Mouse (Mus musculus): ENCODE measurements around the gene Senp7.
"Not testable (repeated sequence)": the region's sequence is repeated elsewhere in the genome, so short reads cannot be mapped to it uniquely, and the experiment has no call there.

Senp7 gene

GRCm38 (mm10) chr16:56048038-56048437, at the start of gene Senp7:
Gene Senp7, plus strand, starts transcription at chr16:56048338.
- DNase-seq (ENCODE audit: low read depth, low spot score) = not testable (repeated sequence)

GRCm38 (mm10) chr16:56006798-56007197, 41.3 kb upstream of the Senp7 start:
- no peak for DNase-seq (ENCODE audit: low read depth, low spot score)

- DNase-seq (ENCODE audit: low read depth, low spot score) = no peak
Measured at GRCm38 (mm10) chr16:56008862-56009261, 39.3 kb upstream of the Senp7 start.

GRCm38 (mm10) chr16:56012789-56013743, 35.1 kb upstream of the Senp7 start:
- DNase-seq (ENCODE audit: low read depth, low spot score) = no peak

- DNase-seq (ENCODE audit: low read depth, low spot score) = no peak
Measured at GRCm38 (mm10) chr16:56014076-56014475, 34.1 kb upstream of the Senp7 start.

- no peak for DNase-seq (ENCODE audit: low read depth, low spot score)
Measured at GRCm38 (mm10) chr16:56019660-56020059, 28.5 kb upstream of the Senp7 start.

- DNase-seq (ENCODE audit: low read depth, low spot score) = no peak
Measured at GRCm38 (mm10) chr16:56027854-56028629, 20.1 kb upstream of the Senp7 start.

GRCm38 (mm10) chr16:56028722-56029551, 19.2 kb upstream of the Senp7 start:
- peak; percentile 62 for DNase-seq (ENCODE audit: low read depth, low spot score)

GRCm38 (mm10) chr16:56029661-56030082, 18.5 kb upstream of the Senp7 start, which contains the start of gene Pcnp:
Gene Pcnp, minus strand, starts transcription at chr16:56029739.
- DNase-seq (ENCODE audit: low read depth, low spot score) = peak; percentile 94

- no peak for DNase-seq (ENCODE audit: low read depth, low spot score)
Measured at GRCm38 (mm10) chr16:56034566-56034965, 13.6 kb upstream of the Senp7 start.

GRCm38 (mm10) chr16:56036501-56036900, 11.6 kb upstream of the Senp7 start:
- no peak for DNase-seq (ENCODE audit: low read depth, low spot score)

- DNase-seq (ENCODE audit: low read depth, low spot score) = peak; percentile 82
Measured at GRCm38 (mm10) chr16:56037138-56038010, 10.8 kb upstream of the Senp7 start, which contains the start of gene Trmt10c. Gene Trmt10c, minus strand, starts transcription at chr16:56037819.

GRCm38 (mm10) chr16:56038090-56038489, 10.0 kb upstream of the Senp7 start:
- no peak for DNase-seq (ENCODE audit: low read depth, low spot score)

GRCm38 (mm10) chr16:56055911-56056310, 7.8 kb downstream of the Senp7 start:
- no peak for DNase-seq (ENCODE audit: low read depth, low spot score)

GRCm38 (mm10) chr16:56056944-56057590, 8.9 kb downstream of the Senp7 start:
- DNase-seq (ENCODE audit: low read depth, low spot score) = no peak

- DNase-seq (ENCODE audit: low read depth, low spot score) = no peak
Measured at GRCm38 (mm10) chr16:56058151-56058550, 10.0 kb downstream of the Senp7 start.

GRCm38 (mm10) chr16:56061995-56062594, 14.0 kb downstream of the Senp7 start:
- no peak for DNase-seq (ENCODE audit: low read depth, low spot score)

- DNase-seq (ENCODE audit: low read depth, low spot score) = no peak
Measured at GRCm38 (mm10) chr16:56062981-56063380, 14.8 kb downstream of the Senp7 start.

GRCm38 (mm10) chr16:56064334-56064990, 16.3 kb downstream of the Senp7 start:
- DNase-seq (ENCODE audit: low read depth, low spot score) = peak; percentile 57
